Mouse (Mus musculus): ENCODE measurements at regions not wholly inside any gene's neighbourhood (a gene's known extent, or its start where the extent isn't known, plus 50 kb on each side); places are given as distances from the start of the nearest gene placed in this dataset.

- no peak for DNase-seq (ENCODE audit: low spot score in 2 of 2)
Measured at GRCm38 (mm10) chr12:39073289-39074022, 294.3 kb downstream of the Etv1 start.

GRCm38 (mm10) chr12:39086285-39086684, 307.1 kb downstream of the Etv1 start:
- DNase-seq (ENCODE audit: low spot score in 2 of 2): no peak

- no peak for DNase-seq (ENCODE audit: low spot score in 2 of 2)
Measured at GRCm38 (mm10) chr12:39094638-39095230, 315.6 kb downstream of the Etv1 start.

- no peak for DNase-seq (ENCODE audit: low spot score in 2 of 2)
Measured at GRCm38 (mm10) chr12:39123391-39124095, 344.4 kb downstream of the Etv1 start.

GRCm38 (mm10) chr12:39154689-39155088, 375.5 kb downstream of the Etv1 start:
- DNase-seq (ENCODE audit: low spot score in 2 of 2): no peak

GRCm38 (mm10) chr12:39176958-39177357, 397.8 kb downstream of the Etv1 start:
- no peak for DNase-seq (ENCODE audit: low spot score in 2 of 2)

- DNase-seq (ENCODE audit: low spot score in 2 of 2): no peak
Measured at GRCm38 (mm10) chr12:39224073-39224472, 444.9 kb downstream of the Etv1 start.

GRCm38 (mm10) chr12:39256605-39257004, 477.4 kb downstream of the Etv1 start:
- no peak for DNase-seq (ENCODE audit: low spot score in 2 of 2)

GRCm38 (mm10) chr12:39257571-39257970, 478.4 kb downstream of the Etv1 start:
- no peak for DNase-seq (ENCODE audit: low spot score in 2 of 2)

GRCm38 (mm10) chr12:39289676-39290075, 510.5 kb downstream of the Etv1 start:
- no peak for DNase-seq (ENCODE audit: low spot score in 2 of 2)

GRCm38 (mm10) chr12:39301351-39302212, 522.4 kb downstream of the Etv1 start:
- no peak for DNase-seq (ENCODE audit: low spot score in 2 of 2)

GRCm38 (mm10) chr12:39302213-39302591, 523.0 kb downstream of the Etv1 start:
- DNase-seq (ENCODE audit: low spot score in 2 of 2): no peak

GRCm38 (mm10) chr12:39307746-39308145, 528.6 kb downstream of the Etv1 start:
- no peak for DNase-seq (ENCODE audit: low spot score in 2 of 2)

- DNase-seq (ENCODE audit: low spot score in 2 of 2): no peak
Measured at GRCm38 (mm10) chr12:39309905-39310304, 530.7 kb downstream of the Etv1 start.

GRCm38 (mm10) chr12:39317229-39317628, 538.0 kb downstream of the Etv1 start:
- peak; percentile 51 to 77 for DNase-seq (ENCODE audit: low spot score in 2 of 2)

GRCm38 (mm10) chr12:39321453-39321852, 542.3 kb downstream of the Etv1 start:
- DNase-seq (ENCODE audit: low spot score in 2 of 2): no peak

- DNase-seq (ENCODE audit: low spot score in 2 of 2): peak in 1 of 2 experiments; percentile 36
Measured at GRCm38 (mm10) chr12:39326157-39326556, 547.0 kb downstream of the Etv1 start.

- DNase-seq (ENCODE audit: low spot score in 2 of 2): no peak
Measured at GRCm38 (mm10) chr12:39326668-39327299, 547.6 kb downstream of the Etv1 start.

GRCm38 (mm10) chr12:39328377-39328776, 549.2 kb downstream of the Etv1 start:
- DNase-seq (ENCODE audit: low spot score in 2 of 2): no peak

GRCm38 (mm10) chr12:39339101-39339538, 559.9 kb downstream of the Etv1 start:
- DNase-seq (ENCODE audit: low spot score in 2 of 2): no peak

- peak in 1 of 2 experiments; percentile 70 for DNase-seq (ENCODE audit: low spot score in 2 of 2)
Measured at GRCm38 (mm10) chr12:39341751-39342271, 562.6 kb downstream of the Etv1 start.

Measured in cerebellum, postnatal 4 days (tissue).